Mouse (Mus musculus) Muller cell, postnatal 12 days (primary cell): Measurements from ENCODE around the gene Sgsh.
A peak's percentile ranks its signal among the peaks of the same experiment; 100 is the strongest.

Experiments used
- DNase-seq: peaks from one replicate; pipeline ENCODE4 v3.0.0-alpha.2; 2015; ENCODE audit errors: inconsistent ontology term

Sgsh gene

GRCm38 (mm10) chr11:119375425-119375824 is 20.1 kb upstream of the Sgsh start:
- no peak for DNase-seq

- DNase-seq, result peak; percentile 61
Observed at GRCm38 (mm10) chr11:119363534-119364145, 8.3 kb upstream of the Sgsh start.

DNA sequence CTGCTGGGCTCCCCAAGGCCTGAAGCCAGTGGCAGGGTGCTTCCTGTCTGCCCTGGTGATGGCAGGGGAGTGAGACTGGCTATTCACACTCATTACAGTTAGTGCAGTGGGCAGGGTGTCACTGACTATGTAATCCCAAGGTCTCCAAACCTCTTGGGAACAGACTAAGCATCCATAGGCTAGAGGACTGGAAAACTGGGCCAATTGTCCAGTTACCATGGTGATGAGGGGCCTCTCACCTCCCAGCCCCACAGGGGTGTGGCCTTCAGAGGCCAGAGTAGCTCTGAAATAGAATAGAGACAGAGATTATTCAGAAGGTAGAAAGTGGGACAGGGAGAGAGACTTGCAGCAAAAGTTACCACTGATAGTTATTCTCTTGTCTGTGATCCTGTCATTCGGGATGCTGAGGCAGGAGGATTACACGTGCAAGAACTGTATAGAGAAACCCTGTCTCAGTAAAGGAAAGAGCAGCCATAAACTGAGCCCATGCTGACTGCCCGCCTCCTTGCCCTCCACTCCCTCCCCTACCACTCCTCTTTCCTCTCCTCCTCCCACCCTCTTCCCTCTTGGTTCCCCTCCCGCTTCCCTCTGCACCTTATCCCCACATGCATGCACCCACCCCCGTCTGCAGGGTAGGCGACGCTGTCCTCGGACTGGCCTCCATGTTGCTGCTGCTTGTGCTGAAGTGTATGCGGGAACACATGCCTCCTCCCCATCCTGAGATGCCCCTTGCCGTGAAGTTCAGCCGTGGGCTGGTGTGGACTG is 7.6 kb upstream of the Sgsh start:
- DNase-seq, result peak; percentile 12

DNA sequence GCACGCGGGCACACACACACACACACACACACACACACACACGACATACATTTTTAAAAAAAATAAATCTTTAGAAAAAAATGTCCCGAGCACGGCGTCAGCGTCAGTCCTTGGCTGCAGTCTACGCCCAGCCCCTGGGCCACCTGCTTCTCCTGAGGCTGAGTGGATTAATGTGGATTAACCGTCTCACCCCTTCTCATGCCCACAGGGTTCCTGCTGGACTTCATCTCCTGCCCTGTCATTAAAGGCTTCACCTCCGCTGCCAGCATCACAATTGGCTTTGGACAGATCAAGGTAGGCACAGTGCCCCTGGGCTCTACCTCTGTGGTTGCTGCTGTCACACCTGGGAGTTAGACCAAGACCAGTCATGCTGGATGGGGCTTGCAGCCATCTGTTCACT is 3.8 kb upstream of the Sgsh start:
- no peak for DNase-seq

DNA sequence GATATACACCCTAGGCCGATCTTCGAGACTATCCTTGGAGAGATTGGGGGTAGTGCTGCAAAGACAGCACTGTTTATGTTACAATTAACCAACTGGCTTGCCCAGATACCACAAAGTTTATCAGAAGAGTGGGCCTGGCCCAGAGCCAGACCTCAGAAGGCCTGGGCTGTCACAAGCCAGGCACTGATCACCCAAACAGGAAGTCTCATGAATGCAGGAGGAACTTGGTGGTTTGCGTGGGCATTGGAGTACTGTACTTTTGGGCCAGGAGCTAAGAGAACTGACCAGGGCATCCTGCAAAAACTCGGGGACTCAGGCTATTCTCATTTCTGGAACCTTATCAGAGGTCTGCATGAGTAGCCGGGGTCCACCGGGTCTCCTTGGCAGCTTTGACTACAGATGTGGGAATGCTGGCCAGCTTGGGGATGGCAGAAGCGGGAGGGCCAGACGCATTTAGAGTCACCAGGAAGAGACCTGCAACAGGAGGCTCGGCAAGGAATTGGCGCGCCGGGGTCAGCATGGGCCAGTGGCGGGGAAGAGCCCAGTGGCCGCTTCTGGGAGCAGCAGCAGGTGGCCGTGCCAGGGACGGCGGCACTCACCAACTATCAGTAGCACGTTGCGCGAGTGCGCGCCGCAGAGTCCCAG is 416 bp downstream of the Sgsh start:
- DNase-seq, result peak; percentile 78

DNA sequence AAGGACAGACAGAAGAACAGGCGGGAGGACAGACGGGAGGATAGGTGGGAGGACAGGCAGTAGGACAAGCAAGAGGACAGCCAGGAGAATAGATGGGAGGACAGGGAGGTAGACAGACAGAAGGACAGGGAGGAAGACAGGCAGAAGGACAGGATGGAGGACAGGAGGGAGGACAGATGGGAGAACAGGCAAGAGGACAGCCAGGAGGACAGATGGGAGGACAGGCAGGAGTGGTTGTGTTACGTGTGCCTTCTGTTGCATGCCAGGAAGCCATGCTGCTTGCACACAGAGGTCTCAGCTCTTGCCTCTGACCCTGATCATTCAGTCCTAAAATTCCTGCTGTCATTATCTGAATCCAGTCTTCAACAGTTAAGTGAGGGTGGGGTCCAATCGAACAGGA is 1.4 kb downstream of the Sgsh start:
- DNase-seq, result no peak

- DNase-seq, result no peak
Observed at GRCm38 (mm10) chr11:119352113-119352512, 3.2 kb downstream of the Sgsh start.

GRCm38 (mm10) chr11:119347125-119347524 is 8.2 kb downstream of the Sgsh start:
- DNase-seq, result no peak

- DNase-seq, result no peak
Observed at GRCm38 (mm10) chr11:119344865-119345264, 10.5 kb downstream of the Sgsh start.

GRCm38 (mm10) chr11:119344178-119344577 is 11.2 kb downstream of the Sgsh start:
- no peak for DNase-seq

GRCm38 (mm10) chr11:119339637-119340036 is 15.7 kb downstream of the Sgsh start:
- peak; percentile 59 for DNase-seq

DNA sequence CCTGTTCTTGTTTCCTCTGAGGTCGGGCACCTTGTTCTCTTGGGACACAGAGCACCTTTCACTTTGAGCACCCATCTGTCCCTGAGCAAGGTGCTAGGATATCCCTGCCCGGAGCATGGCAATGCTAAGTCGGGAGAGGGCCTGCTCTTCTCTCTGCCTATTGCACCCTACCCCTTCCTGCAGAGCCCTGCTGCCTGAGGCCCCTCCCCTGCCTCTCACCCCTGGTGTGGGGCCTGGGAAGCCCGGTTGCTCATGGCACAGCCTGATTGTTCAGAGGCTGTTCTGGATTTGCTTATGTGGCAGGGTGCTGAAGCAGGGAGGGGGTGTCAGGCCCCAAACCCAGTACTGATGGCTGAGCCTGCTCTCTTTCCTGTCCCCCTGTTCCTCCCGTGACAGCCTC is 16.2 kb downstream of the Sgsh start:
- DNase-seq, result no peak

- DNase-seq, result peak; percentile 30
Observed at GRCm38 (mm10) chr11:119338271-119339059, 16.9 kb downstream of the Sgsh start.

DNA sequence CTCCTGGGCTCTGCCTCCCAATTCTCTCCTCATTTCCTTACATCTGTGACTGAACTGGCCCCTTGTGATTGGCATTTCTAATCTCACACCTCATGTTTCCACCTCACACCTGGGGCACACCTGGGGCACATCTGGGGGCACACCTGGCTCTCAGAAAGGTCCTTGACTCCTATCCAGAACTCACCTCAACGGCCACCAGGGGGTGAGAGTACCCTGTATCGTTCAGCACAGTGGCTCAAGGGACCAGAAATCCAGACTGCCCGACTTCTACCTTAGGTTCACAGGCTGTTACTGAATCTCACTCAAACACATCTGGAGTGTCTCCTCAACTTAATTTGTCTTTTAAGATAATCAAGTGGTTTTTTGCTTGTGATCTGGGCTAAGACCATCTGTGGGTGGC is 23.4 kb downstream of the Sgsh start:
- DNase-seq, result no peak

DNA sequence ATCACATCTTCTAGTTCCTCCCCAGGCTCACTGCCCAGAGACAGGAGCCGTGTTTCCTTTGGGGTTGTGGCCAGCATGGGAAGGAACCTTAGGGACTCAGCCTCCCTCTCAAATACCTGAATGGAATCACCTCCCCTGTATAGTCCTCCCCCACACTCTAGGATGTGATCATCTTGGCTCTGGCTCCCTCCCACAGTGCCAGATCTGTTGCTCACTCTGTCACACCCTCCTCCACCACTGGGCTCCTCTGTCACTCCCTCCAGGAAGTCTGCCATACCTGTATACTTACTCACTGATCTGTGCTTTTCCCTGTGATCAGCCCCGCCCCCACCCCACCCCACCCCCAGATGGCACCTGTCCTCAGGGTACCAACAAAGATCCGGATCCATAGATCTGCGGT is 24.7 kb downstream of the Sgsh start:
- DNase-seq, result no peak

GRCm38 (mm10) chr11:119325068-119325467 is 30.3 kb downstream of the Sgsh start:
- no peak for DNase-seq

DNA sequence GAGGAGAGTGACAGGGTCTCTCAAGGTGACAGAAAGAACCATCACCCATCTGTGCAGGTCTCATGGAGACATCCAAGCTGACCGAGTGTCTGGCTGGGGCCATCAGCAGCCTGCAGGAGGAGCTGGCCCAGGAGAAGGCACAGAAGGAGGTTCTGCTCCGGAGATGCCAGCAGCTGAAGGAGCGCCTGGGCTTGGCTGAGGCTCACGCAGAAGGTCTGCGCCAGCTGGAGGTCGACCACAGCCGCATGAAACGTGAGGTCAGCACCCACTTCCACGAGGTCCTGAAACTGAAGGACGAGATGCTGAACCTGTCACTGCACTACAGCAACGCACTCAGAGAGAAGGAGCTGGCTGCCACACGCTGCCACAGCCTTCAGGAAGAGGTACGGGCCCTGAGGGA is 32.8 kb downstream of the Sgsh start:
- DNase-seq, result no peak

DNA sequence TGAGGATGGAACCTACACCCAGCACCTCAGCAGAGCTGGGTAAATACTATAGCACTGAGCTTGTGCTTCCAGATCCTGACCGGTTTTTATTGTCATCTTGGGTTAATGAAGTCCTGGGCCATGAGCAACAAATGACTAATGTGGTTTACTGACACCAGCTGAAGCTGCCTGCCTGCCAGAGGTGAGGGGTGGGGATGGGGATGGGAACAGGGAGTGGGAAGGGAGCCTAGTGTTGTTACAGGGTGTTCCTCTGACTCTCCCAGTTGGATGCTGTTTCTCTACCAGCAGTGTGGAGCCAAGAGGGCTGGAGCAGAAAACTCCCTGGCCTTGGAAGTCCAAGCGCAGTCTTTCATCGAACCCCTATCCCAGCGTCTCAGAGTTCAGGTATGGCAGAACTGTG is 38.6 kb downstream of the Sgsh start:
- DNase-seq, result peak; percentile 63

GRCm38 (mm10) chr11:119314252-119314936 is 40.9 kb downstream of the Sgsh start:
- no peak for DNase-seq

DNA sequence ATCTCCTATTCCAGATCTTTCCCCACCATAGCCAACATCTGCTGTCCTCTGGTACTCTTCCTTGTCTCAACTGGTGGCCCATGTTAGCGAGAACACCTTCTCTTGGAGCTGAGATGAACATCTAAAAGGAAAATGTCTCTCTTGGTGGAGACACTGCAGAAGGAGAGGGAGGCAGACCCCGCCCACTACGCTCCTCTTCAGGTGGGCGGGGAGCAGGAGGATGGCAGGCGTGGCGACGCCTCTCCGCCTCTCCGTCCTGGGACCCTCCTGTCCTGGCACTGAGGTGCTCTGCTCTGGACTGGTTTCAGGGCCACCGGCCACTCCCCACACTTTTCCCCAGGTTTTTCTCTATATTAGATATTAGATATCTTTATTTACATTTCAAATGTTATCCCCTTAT is 44.7 kb downstream of the Sgsh start:
- DNase-seq, result no peak

GRCm38 (mm10) chr11:119307916-119308315 is 47.4 kb downstream of the Sgsh start:
- DNase-seq, result no peak

DNA sequence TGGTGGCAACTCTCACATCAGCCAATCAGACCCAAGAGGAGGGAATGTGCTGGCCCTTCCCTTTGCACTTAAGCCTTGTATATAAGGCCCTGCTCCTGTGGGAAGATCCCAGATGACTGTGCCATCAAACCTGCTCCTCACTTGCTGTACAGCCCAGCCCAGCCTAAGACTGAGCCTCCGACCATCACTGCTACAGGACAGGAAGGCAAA is 47.8 kb downstream of the Sgsh start, which contains the start of gene Card14:
TSS of gene Card14 (plus strand) at position 111 of the 210 bp plus-strand sequence.
- no peak for DNase-seq
